In the genomic region with DNA sequence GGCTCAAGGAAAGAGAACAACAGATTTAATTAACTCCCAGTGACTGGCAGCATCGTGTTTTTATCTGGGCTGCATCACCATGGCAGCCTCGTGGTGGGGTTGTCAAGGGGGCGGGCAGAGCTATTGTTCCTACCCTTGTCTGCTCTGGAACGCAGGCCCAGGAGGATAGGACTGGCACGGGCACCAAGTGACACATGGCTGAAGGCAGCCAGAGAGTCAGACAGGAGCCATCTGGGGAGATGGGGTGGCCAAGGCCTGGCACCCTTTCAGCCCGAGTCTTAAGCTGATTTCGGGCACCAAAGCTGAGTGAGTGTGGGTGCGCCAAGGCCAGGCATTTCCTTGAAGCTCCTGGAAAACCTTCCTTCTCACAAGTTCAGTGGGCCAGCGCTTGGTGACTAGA, we compare ENCODE assay signal across 8 mouse cellular contexts. TPM values are rescaled to one million over a fixed set of nuclear protein-coding genes. Genes with fewer than 3 reads are reported as not detected.
DNase-seq lines count a peak whose midpoint lies in the region; ATAC-seq lines count a peak whose summit lies in the region.
"Had no signal": no experiment of that assay in that cellular context is flagged by ENCODE, and none has a peak within 500 bp of the region (broad histone marks: within the 10 kb centered on the region; RNA-seq: fewer than 3 reads in every experiment).

No protein-coding gene starts in this region.

- H3K27ac ChIP-seq in embryonic facial prominence, embryonic 15.5 days (replicated peaks), result peak overlapping the region; percentile 71; the same call in 1 of the 2 replicates
- H3K27ac ChIP-seq in intestine, embryonic 16.5 days (ENCODE audit: low read length), result no peak overlapping the region

- ATAC-seq in embryonic facial prominence, embryonic 15.5 days (ENCODE audit: insufficient number of reproducible peaks, low FRiP score, low TSS enrichment, low read depth), result no peak
- no peak for ATAC-seq in intestine, embryonic 16.5 days

- 62% methylated on average over 9 of the region's 9 CpGs for WGBS in embryonic facial prominence, embryonic 15.5 days
- WGBS in intestine, embryonic 16.5 days, result 73% methylated on average over 9 of the region's 9 CpGs

- H3K36me3 ChIP-seq in embryonic facial prominence, embryonic 15.5 days, result peaks cover 17% of the 10 kb centered on the region
- 0 out of 2 replicates have a peak, but pooled peaks cover 2% of the 10 kb centered on the region for H3K36me3 ChIP-seq in intestine, embryonic 16.5 days (ENCODE audit: control insufficient read depth, insufficient read depth, low read length)

- DNase-seq in 3134 (ENCODE audit: extremely low read depth, insufficient read length, low spot score), result peak; percentile 73
- peak; percentile 81 for DNase-seq in MN1 (ENCODE audit: low spot score)
- peak; percentile 76 to 89 for DNase-seq in layer of hippocampus, postnatal 14 days (ENCODE audit: low spot score in 2 of 2)
- DNase-seq in frontal cortex, postnatal 10 days (ENCODE audit: low spot score in 2 of 2), result no peak
- DNase-seq in liver, result no peak

- H3K9ac ChIP-seq in embryonic facial prominence, embryonic 15.5 days, result no peak overlapping the region
- no peak overlapping the region for H3K9ac ChIP-seq in intestine, embryonic 16.5 days (ENCODE audit: low read depth, low read length)

- H3K27me3 ChIP-seq in embryonic facial prominence, embryonic 15.5 days, result no peaks in the 10 kb centered on the region
- H3K27me3 ChIP-seq in intestine, embryonic 16.5 days (replicated peaks; ENCODE audit: control insufficient read depth, insufficient read depth, low read length), result 0 out of 2 replicates have a peak, but pooled peaks cover 3% of the 10 kb centered on the region

- no peak overlapping the region; the same call in 1 of the 2 replicates for H3K4me3 ChIP-seq in embryonic facial prominence, embryonic 15.5 days (replicated peaks)
- no peak overlapping the region for H3K4me3 ChIP-seq in intestine, embryonic 16.5 days (ENCODE audit: low read length)

- no peaks in the 10 kb centered on the region for H3K9me3 ChIP-seq in embryonic facial prominence, embryonic 15.5 days (replicated peaks)
- no peaks in the 10 kb centered on the region for H3K9me3 ChIP-seq in intestine, embryonic 16.5 days (ENCODE audit: control insufficient read depth, low read length)

- H3K4me2 ChIP-seq in embryonic facial prominence, embryonic 15.5 days (replicated peaks), result no peak overlapping the region
- no peak overlapping the region for H3K4me2 ChIP-seq in intestine, embryonic 16.5 days (ENCODE audit: low read depth, low read length)

- peaks cover 54% of the 10 kb centered on the region for H3K4me1 ChIP-seq in embryonic facial prominence, embryonic 15.5 days
- H3K4me1 ChIP-seq in intestine, embryonic 16.5 days (ENCODE audit: control insufficient read depth, insufficient read depth, low read length), result peaks cover 8% of the 10 kb centered on the region

RNA-seq across cellular contexts. Expression of a gene that starts 6.3 kb away (rescaled TPM):
- polyA plus RNA-seq in embryonic facial prominence, embryonic 15.5 days (2015; fragmentation: Nextera tagmentation; extraction: Ambion mirVana), result 1.5 TPM in 2 replicates
- 10 to 100 TPM; 89.9 to 92.7 TPM for total RNA-seq in layer of hippocampus, postnatal 14 days (2021)
- 0.10 and 0.18 TPM in 2 replicates for polyA plus RNA-seq in intestine, embryonic 16.5 days (2015; fragmentation: Nextera tagmentation; extraction: Ambion mirVana)

RNA-seq across cellular contexts. Expression of a gene that starts 17.5 kb away (rescaled TPM):
- 190 and 193 TPM in 2 replicates for polyA plus RNA-seq in embryonic facial prominence, embryonic 15.5 days (2015; fragmentation: Nextera tagmentation; extraction: Ambion mirVana)
- 100 to 1,000 TPM; 335 to 353 TPM for total RNA-seq in layer of hippocampus, postnatal 14 days (2021)
- 88.4 and 91.2 TPM in 2 replicates for polyA plus RNA-seq in intestine, embryonic 16.5 days (2015; fragmentation: Nextera tagmentation; extraction: Ambion mirVana)

RNA-seq across cellular contexts. Expression of a gene that starts 25.5 kb away (rescaled TPM):
- 43.8 and 45.1 TPM in 2 replicates for polyA plus RNA-seq in embryonic facial prominence, embryonic 15.5 days (2015; fragmentation: Nextera tagmentation; extraction: Ambion mirVana)
- total RNA-seq in layer of hippocampus, postnatal 14 days (2021), result 10 to 100 TPM; 74.2 to 76.8 TPM
- polyA plus RNA-seq in intestine, embryonic 16.5 days (2015; fragmentation: Nextera tagmentation; extraction: Ambion mirVana), result 13.6 and 16.2 TPM in 2 replicates

RNA-seq across cellular contexts. Expression of a gene that starts 43.1 kb away (rescaled TPM):
- polyA plus RNA-seq in embryonic facial prominence, embryonic 15.5 days (2015; fragmentation: Nextera tagmentation; extraction: Ambion mirVana), result 165 and 180 TPM in 2 replicates
- 10 to 100 TPM; 69.4 to 78.9 TPM for total RNA-seq in layer of hippocampus, postnatal 14 days (2021)
- 189 and 200 TPM in 2 replicates for polyA plus RNA-seq in intestine, embryonic 16.5 days (2015; fragmentation: Nextera tagmentation; extraction: Ambion mirVana)

RNA-seq across cellular contexts. Expression of a gene that starts 43.8 kb away (rescaled TPM):
- 0.16 TPM in 1 of 2 replicates, not detected in the other for polyA plus RNA-seq in embryonic facial prominence, embryonic 15.5 days (2015; fragmentation: Nextera tagmentation; extraction: Ambion mirVana)
- total RNA-seq in layer of hippocampus, postnatal 14 days (2021), result under 1 TPM; 0.32 to 0.69 TPM
- 1.1 and 4.0 TPM in 2 replicates for polyA plus RNA-seq in intestine, embryonic 16.5 days (2015; fragmentation: Nextera tagmentation; extraction: Ambion mirVana)
- polyA plus RNA-seq: limb, embryonic 11.5 days had no signal

Comparison
In these comparisons a context has a peak if more than half of its experiments do, and no peak if none do; other contexts are left out.
1. DNase-seq: peak in 3134 (single experiment), MN1 (single experiment) and layer of hippocampus, postnatal 14 days (2 of 2); none in frontal cortex, postnatal 10 days (0 of 2) and liver (single experiment).